Mouse (Mus musculus): ENCODE measurements at regions not wholly inside any gene's neighbourhood (a gene's known extent, or its start where the extent isn't known, plus 50 kb on each side); places are given as distances from the start of the nearest gene placed in this dataset.

DNA sequence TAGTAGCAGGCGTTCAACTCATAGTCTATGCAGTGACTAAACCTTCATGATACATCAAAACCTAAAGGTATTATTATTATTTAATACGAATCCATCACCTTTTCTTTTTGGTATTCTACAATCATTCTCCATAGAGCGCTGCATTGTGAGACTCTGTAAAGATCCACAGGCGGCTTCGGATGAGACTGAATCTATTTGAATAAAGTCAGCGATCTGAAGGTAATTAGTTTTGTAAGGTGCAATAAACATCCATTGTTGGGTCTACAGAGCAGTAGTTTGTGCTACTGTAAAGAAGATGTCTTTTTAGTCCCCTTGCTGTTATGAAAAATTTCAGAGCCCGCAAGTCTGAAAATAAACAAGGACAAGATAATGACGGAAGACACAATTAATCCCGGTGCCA, 168.9 kb upstream of the Nr5a2 start:
- DNase-seq, result no peak

- DNase-seq, result no peak
These were observed 157.6 kb upstream of the Nr5a2 start for GRCm38 (mm10) chr1:137117866-137118265.

GRCm38 (mm10) chr1:137106444-137106843, 146.2 kb upstream of the Nr5a2 start:
- no peak for DNase-seq

DNA sequence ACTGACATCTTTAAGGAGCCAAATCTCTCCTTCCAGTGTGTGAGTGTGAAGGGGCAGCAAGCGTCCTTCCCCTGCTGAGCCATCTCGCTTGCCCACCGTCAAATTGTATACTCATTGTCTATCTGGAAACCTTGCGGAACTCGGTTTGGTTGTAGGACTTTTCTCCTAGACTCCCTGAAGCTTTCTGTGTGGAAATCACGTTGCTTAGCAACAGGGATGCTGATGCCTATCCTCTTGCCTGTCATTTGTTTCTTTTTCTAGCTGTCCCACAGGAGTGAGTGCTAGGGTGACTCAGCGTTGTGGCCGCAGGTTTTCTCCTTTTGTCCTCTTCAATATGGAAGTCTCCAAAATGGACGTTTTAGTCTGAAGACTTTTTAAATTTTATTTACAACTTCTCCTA, 131.5 kb upstream of the Nr5a2 start:
- DNase-seq, result no peak

DNA sequence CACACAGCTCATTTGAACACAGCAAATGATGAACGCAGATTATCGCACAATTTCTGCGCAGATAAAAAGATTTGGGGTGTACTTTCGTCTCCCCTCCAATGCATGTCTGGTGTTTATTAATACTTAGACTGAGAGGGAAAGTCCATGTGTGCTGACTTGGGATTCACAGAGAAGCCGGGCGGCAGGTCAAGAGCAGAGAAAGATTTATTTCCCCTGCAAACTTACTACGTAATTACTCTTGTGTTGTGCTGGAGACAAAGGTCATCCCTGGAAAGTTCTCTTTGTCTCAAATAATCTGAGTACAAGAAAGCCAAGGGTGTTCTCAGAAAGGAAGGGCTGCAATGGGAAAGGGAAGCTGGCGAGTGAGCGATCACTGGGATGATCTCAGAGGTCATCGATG, 127.9 kb upstream of the Nr5a2 start:
- no peak for DNase-seq

DNA sequence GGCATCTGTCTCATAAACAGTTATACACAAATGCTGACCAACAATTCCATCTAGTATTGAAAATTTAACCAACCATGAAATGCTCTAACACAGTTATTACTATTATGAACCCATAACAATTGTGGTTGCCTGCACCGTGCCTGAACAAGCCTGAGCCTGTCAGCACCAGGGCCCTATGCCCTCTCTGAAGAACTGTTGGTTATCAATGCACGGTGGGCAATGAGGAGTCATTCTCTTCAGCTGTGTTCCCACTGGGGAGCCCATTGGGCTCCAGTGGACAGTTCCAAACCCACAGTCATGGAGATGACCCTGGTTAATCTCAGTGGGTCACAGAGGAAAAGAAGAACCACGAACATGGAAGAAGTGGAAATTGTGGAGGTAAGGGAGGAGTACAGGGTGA, 126.5 kb upstream of the Nr5a2 start:
- no peak for DNase-seq

GRCm38 (mm10) chr1:137083500-137083899, 123.3 kb upstream of the Nr5a2 start:
- DNase-seq, result no peak

- DNase-seq, result no peak
These were observed 119.3 kb upstream of the Nr5a2 start for GRCm38 (mm10) chr1:137079401-137080003.

DNA sequence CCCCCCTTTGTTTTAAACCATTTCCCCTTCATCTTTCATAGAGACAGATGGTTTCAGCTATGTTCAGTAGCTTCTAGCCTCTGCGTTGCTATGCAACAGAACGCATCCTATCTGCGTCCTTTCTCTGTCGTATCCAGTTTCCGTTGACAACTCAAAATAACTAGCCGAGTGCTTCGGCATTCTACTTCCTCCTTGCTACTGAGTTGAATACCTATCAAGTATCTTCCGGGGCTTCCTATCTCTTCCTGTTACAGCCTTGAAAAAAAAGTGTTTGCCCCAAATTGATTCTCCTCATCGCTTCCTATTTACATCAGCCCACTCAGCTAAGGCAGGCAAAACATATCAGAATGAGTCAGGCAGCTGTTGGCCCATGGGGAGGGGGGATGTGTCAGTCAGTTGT, 114.5 kb upstream of the Nr5a2 start:
- no peak for DNase-seq

DNA sequence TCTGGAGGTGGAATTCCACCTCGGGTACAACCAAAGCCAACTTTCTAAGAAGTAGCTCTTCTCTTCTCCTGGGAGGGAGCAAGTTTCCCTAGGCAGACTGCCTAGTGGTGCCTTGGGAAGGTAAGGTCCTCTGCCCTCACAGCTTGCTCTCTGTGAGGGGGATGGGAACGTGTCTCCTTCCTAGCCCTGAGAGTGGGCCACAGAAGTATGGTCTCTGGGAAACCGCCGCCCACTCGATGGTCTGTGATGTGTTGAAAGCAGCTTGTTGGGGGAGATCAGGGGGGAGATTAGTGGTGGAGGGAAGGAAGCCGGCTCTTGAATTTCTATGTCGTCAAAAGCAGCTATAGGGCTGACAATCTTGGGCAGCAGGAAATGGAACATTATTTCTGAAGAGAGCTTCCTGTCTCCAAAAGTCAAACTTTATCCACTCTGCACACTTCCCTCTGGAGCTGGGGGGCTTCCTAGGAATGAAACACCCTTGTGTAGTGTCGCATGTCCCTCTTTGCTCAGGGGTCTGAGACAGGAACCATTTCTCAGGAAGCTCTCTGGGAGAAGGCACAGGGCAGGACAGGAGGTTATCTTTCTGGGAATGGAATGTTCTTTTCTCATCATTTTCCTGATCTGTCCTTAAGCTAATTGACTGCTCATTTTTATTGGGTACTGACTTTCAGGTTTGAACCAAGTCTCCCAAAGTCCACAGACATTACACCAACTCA, 113.8 kb upstream of the Nr5a2 start:
- no peak for DNase-seq

DNA sequence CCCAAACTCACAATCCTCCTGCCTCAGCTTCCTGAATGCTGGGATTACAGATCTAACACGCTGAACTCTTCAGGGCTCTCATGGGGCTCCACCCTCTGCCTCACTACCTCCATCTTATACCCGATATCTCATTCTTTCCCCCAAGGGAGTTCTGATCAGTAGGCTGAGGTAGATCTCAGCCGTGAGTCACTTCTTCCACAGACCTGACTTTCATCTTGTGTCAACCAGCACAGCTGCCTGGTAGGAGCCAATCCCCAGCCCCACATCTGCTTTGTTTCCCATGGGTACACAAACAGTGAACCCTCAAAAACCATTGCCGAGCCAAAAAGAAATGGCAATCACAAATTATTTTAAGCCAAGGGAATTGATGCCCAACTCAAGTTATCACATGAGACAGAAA, 100.7 kb upstream of the Nr5a2 start:
- no peak for DNase-seq

DNA sequence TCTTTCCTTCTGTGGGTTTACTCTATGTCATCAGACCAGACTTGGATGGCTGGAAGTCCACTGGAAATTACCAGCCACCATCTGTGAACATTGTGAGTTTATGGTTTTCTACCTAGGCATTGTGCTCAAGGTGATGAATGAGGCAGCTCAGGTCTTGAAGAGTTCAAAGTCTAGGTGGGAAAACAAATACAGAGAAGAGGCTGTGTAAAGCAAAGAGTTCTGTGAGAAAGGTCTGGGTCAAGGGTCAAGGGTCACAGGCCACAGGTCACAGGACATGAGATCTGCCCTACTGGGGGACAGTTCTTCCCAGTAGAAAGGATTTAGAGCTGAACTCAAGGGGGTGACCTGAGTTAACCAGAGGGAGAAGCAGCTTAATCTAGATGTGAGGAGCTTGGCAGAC, 92.9 kb upstream of the Nr5a2 start:
- DNase-seq, result no peak

DNA sequence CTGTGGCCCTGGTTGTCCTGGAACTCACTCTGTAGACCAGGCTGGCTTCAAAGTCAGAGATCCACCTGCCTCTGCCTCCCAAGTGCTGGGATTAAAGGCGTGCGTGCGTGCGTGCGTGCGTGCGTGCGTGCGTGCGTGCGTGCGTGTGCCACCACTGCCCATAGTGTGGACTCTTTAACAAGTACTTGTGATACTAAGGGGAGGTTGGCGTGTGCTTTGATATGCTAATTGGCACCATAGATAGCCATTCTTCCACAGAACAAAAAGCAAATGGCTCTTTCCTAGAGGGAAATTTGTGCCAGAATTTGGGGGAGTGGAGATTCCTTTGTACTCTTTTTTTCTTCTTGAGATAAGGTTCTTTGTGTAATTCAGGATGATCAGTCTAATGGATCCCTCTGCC, 91.3 kb upstream of the Nr5a2 start:
- DNase-seq, result no peak

DNA sequence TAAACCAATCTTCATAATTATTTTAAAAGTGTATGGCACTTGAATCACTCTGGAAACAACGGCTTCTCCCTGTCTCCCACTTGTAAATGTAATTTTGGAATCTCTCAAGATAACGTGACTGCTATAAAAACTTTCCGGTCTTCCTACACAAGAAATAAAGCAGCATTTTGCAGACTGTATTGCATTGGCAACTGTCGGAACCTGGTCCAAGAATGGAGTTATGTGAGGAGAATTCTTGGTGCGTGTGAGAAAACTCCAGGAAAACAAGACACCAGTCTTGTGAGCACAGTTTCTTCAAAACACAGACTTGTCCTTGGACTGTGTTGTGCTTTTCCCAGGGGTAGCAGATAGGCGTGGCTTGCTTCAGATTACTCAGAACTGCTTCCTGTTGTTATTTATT, 83.8 kb upstream of the Nr5a2 start:
- no peak for DNase-seq

DNA sequence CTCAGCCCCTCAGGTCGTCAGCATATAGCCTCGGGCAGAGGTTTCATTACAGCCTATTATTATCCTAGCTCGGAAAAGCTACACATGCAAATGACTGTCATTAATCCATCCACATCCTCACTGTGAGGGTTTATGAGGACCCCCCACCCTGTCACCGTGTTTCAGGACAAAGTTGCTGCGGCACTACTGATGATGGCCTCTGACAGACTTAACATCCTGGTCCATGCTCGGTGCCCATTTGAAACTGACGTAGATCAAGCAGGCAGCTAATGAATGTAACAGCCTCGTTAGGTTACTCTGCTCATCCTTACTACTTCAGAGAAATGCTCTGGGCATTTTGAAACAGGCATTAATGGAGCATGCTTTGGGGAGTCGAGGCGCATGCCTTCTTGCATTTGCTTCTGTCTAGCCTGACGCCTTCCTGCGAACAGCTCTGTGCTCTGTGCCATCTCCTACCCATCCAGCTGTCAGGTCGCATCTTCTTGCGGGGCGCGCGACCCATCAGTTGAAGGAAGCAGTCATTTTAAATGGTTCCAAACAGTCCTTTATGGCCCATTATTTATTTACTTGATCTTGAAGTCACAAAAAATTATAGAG, 82.3 kb upstream of the Nr5a2 start:
- DNase-seq, result no peak

GRCm38 (mm10) chr1:137040898-137041297, 80.7 kb upstream of the Nr5a2 start:
- no peak for DNase-seq

DNA sequence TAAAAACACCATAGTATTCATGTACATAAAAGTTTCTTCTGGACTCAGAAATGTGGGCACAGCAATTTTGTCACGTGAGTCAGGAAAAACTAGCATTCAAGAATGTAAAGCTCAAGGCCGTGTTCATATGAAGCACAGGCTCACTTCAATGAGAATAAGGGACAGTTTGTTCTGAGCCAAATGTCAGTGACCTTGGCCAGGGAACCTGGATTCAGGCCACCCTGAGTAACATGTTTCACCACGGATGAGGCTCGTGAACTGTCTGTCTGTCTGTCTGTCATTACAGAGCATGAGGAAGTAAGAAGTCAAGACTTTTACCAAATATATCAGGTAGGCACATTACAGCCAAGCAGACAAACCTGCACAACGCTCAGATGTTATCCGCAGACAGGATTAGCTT, 74.3 kb upstream of the Nr5a2 start:
- no peak for DNase-seq

GRCm38 (mm10) chr1:137033679-137034078, 73.4 kb upstream of the Nr5a2 start:
- no peak for DNase-seq

GRCm38 (mm10) chr1:137023706-137024105, 63.5 kb upstream of the Nr5a2 start:
- DNase-seq, result no peak

DNA sequence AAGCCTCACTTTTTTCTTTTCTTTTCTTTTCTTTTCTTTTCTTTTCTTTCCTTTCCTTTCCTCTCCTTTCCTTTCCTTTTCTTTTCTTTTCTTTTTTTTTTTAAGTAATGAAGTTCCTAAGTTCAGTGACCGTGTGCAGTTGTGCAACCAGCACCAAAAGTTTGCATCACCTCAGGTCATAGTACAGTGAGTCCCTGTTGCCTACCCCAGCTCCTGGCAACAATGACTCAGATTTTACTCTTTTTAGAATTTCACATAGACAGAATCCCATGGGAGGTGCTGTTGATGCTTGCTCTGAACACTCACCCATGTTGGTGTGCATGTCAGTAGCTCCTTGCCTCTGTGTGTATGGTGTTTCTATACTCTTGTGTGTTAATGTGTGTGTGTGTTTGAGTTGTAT, 60.3 kb upstream of the Nr5a2 start:
- no peak for DNase-seq

DNA sequence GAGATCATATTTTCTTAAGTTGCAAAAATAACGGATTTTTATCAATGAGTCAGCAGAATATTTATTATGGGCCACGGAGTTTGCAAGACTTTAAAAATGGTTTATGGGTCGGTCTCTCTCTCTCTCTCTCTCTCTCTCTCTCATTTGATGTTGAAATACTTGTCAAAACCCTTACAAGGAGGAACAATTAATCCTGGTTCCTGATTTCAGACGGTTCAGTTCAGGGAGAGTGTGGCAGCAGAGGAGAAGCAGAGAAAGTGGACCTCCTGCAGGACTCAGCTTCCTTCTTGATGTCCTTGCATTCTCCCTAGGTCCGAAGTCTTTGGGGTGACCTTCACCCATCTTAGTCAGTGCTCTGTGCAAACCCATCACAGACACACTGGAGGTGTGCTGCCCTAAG, 57.4 kb upstream of the Nr5a2 start:
- DNase-seq, result no peak

DNA sequence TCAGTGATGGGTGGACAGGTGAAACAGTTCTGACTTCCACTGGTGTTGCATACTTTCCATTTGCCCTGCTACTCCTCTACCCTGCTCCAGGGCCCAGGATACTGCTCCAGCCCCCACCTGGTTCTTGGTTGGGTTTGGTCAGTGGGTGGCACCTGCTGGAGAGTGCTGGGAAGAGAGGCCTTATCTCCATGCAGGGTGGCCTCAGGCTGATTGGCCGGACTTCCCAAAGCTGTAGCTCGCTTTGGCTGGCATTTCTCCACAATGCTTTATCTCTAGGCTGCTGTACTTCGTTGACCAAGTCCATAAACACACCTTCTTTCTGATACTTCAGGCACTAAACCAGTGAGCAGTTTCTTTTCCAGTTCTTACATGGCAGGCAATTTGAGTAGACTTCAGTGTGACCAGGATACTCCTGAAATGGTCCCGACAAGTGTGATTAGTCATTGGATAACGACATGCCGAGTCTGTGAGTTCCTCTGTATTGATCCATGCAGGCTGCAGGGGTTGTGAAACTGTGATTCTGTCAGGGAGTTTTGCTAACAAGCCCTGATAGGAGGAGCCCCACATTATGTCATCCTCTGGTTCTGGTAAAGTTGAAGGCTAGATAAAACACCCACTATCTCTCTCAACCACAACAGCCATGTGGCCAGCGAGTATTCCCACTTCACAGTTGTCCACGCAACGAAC, 50.1 kb upstream of the Nr5a2 start:
- DNase-seq, result no peak

All from gastrocnemius, postnatal 10 days (tissue).